Mouse (Mus musculus): ENCODE data around the gene Aspscr1.

GRCm38 (mm10) chr11:120719841-120720376 lies 47.1 kb downstream of the Aspscr1 start:
- no peak for TF ChIP-seq CTCF (IDR thresholded peaks at IDR 0.05; ENCODE audit: low read depth, low read length)
- TF ChIP-seq GATA1 (IDR thresholded peaks at IDR 0.05; ENCODE audit: borderline replicate concordance, low read length): no peak
- no peak for TF ChIP-seq TAL1 (conservative IDR thresholded peaks at IDR 0.05; ENCODE audit: low read depth, low read length)
- TF ChIP-seq POLR2AphosphoS5 (IDR thresholded peaks at IDR 0.05; ENCODE audit: insufficient replicate concordance, low read depth, low read length): no peak

All from G1E (cell line).